Mouse (Mus musculus): ENCODE measurements at regions not wholly inside any gene's neighbourhood (a gene's known extent, or its start where the extent isn't known, plus 50 kb on each side); places are given as distances from the start of the nearest gene placed in this dataset.

GRCm38 (mm10) chr11:31781605-31782004, 90.4 kb upstream of the Cpeb4 start:
- DNase-seq (ENCODE audit: low read depth in 2 of 2, low spot score in 2 of 2): no peak

DNA sequence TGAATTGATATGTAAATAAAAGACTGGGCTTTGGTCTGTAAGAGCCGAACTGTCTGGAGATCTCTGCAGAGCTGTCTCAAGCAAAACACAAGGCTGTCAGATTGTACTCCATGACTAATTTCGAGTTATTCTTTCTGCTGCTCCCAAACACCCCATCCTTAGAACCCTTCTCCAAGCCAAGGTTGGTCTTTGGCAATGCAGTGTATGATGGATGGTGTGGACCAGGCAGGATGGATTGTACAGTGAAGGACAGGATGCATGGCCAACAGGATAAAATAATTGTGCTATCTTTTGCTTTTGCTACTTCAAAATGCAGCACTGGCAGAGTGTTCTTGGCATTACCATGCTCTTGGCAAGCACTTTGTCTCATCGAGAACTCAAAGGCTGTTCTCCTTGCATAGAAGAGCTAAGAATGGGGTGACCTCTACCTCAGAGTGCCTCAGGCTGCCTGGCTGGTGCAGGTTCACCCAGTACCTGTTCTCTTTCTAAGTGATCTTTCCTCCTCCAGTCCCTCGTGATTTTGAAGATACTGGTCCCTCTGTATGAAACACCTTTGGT, 88.4 kb upstream of the Cpeb4 start:
- no peak for DNase-seq (ENCODE audit: low read depth in 2 of 2, low spot score in 2 of 2)

DNA sequence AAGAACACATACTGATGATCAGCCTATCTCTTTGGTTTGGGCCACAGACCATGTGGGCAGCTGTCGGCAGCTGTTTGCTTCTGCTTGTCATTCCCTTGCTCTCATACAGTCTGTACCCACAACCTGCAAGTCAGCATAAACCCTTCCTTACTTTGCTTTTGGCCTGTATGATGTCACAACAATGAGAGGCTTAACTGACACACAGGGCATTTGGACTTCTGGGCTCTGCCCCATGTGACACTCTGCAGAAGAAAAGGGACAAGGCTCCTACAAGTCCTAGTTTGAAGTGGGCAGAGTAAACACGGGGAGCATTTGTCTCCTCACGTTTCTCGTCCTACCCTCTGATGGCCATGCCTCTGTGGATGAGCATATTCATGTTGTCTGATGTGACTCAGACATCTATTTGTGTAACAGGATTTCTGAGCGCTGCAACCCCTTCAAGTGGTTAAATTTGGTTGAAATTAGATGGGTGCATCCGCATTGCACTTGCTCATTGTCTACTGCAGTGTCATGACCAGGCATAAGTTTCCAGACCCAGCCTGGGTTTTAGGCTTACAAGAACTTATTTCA, 87.6 kb upstream of the Cpeb4 start:
- no peak for DNase-seq (ENCODE audit: low read depth in 2 of 2, low spot score in 2 of 2)

- no peak for DNase-seq (ENCODE audit: low read depth in 2 of 2, low spot score in 2 of 2)
Measured at GRCm38 (mm10) chr11:31785160-31785559, 86.9 kb upstream of the Cpeb4 start.

DNA sequence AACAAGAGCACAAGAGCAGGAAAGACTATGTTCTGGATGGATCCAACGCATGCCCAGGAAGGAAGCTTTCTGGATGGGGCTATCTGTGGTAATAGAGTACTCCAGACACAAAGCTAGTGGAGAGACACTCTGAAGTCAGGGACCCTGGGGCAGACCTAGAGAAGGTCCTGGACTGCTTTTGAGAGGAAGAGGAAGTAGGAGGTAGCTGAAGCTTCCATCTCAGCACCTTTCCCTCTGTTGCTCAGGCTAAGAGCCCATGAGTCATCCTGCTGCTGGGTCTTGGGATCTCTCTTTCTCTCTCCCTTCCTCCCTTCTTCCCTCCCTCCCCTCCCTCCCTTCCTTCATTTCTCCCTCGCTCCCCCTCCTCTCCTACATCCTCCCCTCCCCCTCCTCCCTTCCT, 84.6 kb upstream of the Cpeb4 start:
- no peak for DNase-seq (ENCODE audit: low read depth in 2 of 2, low spot score in 2 of 2)

GRCm38 (mm10) chr11:31787917-31788703, 83.9 kb upstream of the Cpeb4 start:
- DNase-seq (ENCODE audit: low read depth in 2 of 2, low spot score in 2 of 2): no peak

- DNase-seq (ENCODE audit: low read depth in 2 of 2, low spot score in 2 of 2): no peak
Measured at GRCm38 (mm10) chr11:31789967-31790366, 82.0 kb upstream of the Cpeb4 start.

DNA sequence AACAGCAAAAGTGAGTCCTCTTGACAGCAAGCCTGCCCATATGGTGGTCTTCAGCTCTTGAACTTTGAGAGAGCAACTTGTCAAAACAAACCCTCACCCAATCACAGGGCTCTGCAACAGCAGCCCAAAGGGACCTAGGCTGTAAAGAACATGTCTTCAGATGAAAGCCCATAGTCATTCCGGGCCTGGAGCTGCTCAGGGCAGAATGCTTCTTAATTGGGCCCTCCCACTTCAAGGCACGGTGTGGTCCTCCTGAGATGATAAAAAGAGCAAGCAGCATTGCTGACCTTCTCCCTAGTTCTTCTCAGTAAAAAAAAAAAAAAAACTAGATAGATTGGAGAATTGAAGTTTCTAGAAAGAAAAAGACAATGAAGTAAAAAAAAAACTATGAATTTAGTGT, 80.7 kb upstream of the Cpeb4 start:
- DNase-seq (ENCODE audit: low read depth in 2 of 2, low spot score in 2 of 2): no peak

DNA sequence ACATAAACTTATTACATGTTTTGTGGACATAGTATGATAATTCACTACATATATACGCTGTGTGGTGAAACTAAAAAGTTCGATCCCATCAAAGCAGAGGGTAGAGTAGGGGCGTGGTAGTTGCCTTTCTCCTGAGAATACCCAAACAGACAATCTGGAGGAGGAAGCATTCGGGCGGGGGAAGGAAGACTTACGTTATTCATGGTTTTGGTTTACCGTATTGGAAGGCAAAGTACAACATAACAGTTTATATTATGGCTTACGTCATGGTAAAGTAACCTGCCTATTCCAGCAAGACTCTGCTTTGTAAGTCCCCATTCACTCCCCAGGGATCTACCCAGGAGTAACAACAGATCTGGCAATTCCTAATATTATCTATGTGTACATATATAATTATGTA, 76.9 kb upstream of the Cpeb4 start:
- no peak for DNase-seq (ENCODE audit: low read depth in 2 of 2, low spot score in 2 of 2)

GRCm38 (mm10) chr11:31796245-31796644, 75.8 kb upstream of the Cpeb4 start:
- no peak for DNase-seq (ENCODE audit: low read depth in 2 of 2, low spot score in 2 of 2)

- DNase-seq (ENCODE audit: low read depth in 2 of 2, low spot score in 2 of 2): no peak
Measured at GRCm38 (mm10) chr11:31801575-31801974, 70.4 kb upstream of the Cpeb4 start.

DNA sequence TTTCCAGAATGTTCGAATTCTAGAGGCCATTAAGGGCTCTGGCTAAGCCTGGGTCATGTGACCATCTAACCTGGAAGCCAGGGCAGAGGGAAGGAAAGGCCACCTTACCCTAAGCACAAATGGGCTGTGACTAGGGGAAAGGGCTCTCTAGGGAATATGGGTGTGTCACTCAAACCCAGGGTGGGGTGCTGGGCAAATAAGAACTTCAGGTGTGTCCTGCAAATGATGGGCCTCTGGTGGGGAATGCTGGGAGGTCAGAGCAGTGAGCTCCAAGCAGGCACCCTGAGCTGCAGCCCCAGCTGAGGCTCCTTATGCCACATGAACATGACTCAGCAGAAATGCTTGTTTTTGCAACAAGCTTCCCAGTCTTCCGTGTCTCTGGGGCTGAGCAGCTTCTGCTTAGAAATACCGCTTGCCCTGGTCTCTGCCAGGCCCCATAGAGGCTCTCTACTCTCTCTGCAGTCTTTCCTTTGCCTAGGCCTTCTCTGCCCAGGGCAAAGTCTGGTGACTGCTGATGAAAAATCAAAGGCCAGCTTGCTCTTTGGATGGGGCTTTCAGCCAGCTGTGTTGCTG, 68.6 kb upstream of the Cpeb4 start:
- DNase-seq (ENCODE audit: low read depth in 2 of 2, low spot score in 2 of 2): no peak

DNA sequence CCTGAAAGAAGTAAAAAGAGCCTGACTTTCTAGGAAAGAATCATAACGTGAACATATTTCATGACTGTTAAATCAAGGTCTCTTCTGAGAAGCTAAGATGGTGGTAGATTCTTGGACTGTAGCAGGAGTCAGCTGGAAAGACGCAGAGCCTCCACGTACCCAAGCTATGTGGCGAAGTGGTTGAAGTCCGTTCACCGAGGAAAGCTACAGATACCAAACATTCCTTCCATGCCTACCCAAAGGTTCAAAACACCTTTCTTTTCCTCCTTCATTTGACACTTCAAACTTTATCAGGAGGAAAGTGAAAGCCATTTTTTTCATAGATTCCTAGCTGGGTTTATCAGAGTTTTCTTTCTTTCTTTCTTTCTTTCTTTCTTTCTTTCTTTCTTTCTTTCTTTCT, 67.5 kb upstream of the Cpeb4 start:
- no peak for DNase-seq (ENCODE audit: low read depth in 2 of 2, low spot score in 2 of 2)

- DNase-seq (ENCODE audit: low read depth in 2 of 2, low spot score in 2 of 2): no peak
Measured at GRCm38 (mm10) chr11:31807461-31808215, 64.4 kb upstream of the Cpeb4 start.

DNA sequence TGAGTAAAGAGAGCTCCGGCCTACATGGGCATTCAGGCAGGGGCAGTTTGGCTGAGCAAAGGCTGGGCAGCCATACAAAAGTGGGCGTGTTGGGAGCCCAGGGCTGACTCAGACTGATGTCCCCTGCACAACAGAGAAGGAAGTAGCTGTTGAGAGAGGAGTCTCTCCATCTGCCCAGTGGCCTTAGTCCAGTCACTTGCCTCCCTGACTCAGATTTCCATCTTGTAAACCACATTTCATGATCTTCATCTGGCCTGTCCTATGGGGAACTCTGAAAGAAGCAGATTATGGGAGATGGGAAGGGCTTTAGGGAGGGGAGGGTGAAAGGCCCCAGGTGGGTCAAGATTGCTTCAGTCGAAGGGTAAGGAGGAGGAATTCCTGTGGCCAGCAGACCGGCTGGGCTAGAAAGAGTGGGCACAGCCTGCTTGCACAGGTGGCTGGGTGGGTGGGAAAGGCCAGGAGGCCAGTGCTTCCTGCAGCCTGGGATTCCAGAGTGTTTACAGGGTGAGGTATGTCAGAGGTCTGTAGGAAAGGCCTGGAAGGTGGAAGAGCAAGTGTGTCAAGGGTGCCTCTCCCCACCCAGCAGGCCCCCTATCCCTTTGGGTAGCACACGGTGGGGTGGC, 63.7 kb upstream of the Cpeb4 start:
- DNase-seq (ENCODE audit: low read depth in 2 of 2, low spot score in 2 of 2): no peak

- no peak for DNase-seq (ENCODE audit: low read depth in 2 of 2, low spot score in 2 of 2)
Measured at GRCm38 (mm10) chr11:31810011-31810786, 61.8 kb upstream of the Cpeb4 start.

DNA sequence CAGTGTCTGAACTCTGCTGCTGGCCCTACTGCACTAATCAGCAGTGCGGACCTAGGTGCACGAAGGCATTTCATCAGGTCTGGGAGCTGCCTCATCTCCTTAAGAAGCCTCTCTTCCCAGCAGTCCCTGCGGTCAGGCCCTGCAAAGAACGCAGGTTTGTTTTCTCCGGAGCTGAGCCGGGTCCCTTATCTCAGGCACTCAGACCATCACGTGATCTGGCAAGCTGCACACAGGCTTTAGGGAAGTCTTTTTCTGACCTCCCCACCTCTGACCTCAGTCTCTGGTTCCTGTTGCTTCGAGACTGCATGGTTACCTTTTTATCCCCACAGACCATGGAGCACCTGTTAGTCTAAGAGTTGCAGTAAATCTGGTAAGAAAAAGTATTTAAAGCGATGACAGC, 59.8 kb upstream of the Cpeb4 start:
- DNase-seq (ENCODE audit: low read depth in 2 of 2, low spot score in 2 of 2): no peak

DNA sequence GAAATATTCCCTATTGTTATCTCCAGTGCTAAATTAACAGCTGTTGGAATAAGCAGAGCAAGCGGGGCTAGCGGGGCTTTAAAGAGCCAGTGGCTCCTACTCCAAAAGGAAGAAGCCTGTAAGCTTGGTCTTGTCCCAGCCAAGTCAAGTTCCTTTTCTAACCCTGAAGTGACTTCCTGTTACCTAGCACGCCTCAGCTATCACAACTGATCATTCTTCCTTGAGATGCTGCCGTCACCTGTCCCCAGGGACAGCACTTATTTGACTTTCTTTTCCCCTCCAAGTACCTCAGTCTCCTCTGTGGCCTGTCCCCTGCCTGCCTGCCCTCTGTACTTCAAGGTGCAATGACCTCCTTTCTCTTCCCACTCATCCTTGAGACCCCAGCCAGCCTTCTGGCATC, 57.4 kb upstream of the Cpeb4 start:
- DNase-seq (ENCODE audit: low read depth in 2 of 2, low spot score in 2 of 2): no peak

GRCm38 (mm10) chr11:31815855-31816488, 56.0 kb upstream of the Cpeb4 start:
- DNase-seq (ENCODE audit: low read depth in 2 of 2, low spot score in 2 of 2): no peak

DNA sequence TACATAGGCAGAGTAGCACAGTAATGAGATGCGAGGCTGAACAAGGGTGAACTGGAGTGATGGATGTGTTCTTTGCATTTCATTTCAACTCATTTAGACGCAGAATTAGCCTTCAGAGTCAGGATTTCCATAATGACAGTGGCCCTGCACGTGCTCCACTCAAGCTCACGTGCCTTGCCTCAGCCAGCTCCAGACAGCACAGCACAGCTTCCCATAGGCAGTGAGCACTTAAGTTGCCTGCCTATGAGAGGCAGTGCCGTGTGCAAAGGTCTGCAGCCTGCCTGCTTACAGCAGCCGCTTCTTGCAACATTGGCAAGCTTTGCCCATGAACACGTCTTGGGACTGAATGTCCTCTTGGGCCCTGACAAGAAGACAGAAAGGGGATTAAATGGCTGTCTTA, 54.0 kb upstream of the Cpeb4 start:
- no peak for DNase-seq (ENCODE audit: low read depth in 2 of 2, low spot score in 2 of 2)
